Mouse (Mus musculus) midbrain, embryonic 11.5 days (tissue): ENCODE results near the gene Hnrnpd. TPM values are rescaled to one million over a fixed set of nuclear protein-coding genes. Genes with fewer than 3 reads are reported as not detected.

Experiments
- ATAC-seq: fragments of 200-750 bp; cut with Nextera tagmentation; 2 replicates; pipeline ENCODE4 v1.8.0; 2017; ENCODE audit warnings: moderate TSS enrichment, moderate library complexity; ENCODE audit not compliant: low FRiP score
- DNase-seq: peaks from one replicate; pipeline ENCODE4 v3.0.0; 2015; ENCODE audit warnings: low spot score; ENCODE audit errors: missing footprints
- H3K27ac ChIP-seq: fragments of 300-500 bp; sonication (generic); 2 replicates; pipeline ENCODE4 v1.5.1; 2014; ENCODE audit warnings: low read depth, low read length
- H3K27me3 ChIP-seq: fragments of 300-500 bp; sonication (generic); 2 replicates; pipeline ENCODE4 v1.6.1; 2014; ENCODE audit warnings: mild to moderate bottlenecking, low read length, moderate library complexity, mixed read lengths; ENCODE audit not compliant: control insufficient read depth, insufficient read depth
- H3K36me3 ChIP-seq: fragments of 300-500 bp; sonication (generic); 2 replicates; pipeline ENCODE4 v1.6.1; 2014; ENCODE audit warnings: mild to moderate bottlenecking, low read length, moderate library complexity, mixed read lengths; ENCODE audit not compliant: control insufficient read depth, insufficient read depth
- H3K4me1 ChIP-seq: fragments of 300-500 bp; sonication (generic); 2 replicates; pipeline ENCODE4 v1.6.1; 2014; ENCODE audit warnings: low read length; ENCODE audit not compliant: control insufficient read depth, insufficient read depth
- H3K4me2 ChIP-seq: fragments of 300-500 bp; sonication (generic); 2 replicates; pipeline ENCODE4 v1.6.1; 2014; ENCODE audit warnings: mild to moderate bottlenecking, moderate library complexity
- H3K4me3 ChIP-seq: fragments of 300-500 bp; sonication (generic); 2 replicates; pipeline ENCODE4 v1.5.1; 2014; ENCODE audit warnings: low read depth, low read length
- H3K9ac ChIP-seq: fragments of 300-500 bp; sonication (generic); 2 replicates; pipeline ENCODE4 v1.6.1; 2014; ENCODE audit warnings: low read length
- H3K9me3 ChIP-seq: fragments of 300-500 bp; sonication (generic); 2 replicates; pipeline ENCODE4 v1.6.1; 2016; ENCODE audit warnings: low read length; ENCODE audit not compliant: control insufficient read depth
- WGBS: fragments of 180-500 bp; shearing (Covaris S2); extraction: QIAGEN DNeasy Blood & Tissue Kit; methylation state at CpG from one replicate; pipeline ENCODE4 v1.1.7; 2014; 5-methylcytosine and 5-hydroxymethylcytosine counted together
- polyA plus RNA-seq: library from polyadenylated mRNA; unstranded; fragments of >200 nt; fragmentation: Nextera tagmentation; extraction: Ambion mirVana; gene quantifications from 2 replicates; pipeline ENCODE4 v1.2.1, GENCODE M21; 2014

Gene Hnrnpd
- 282 and 289 TPM in 2 replicates for polyA plus RNA-seq

- ATAC-seq (peak; percentile 98), DNase-seq (peak; percentile 100)
- H3K27ac ChIP-seq: peak within 1 kb of the TSS; percentile 96
- H3K9me3 ChIP-seq: no peaks in the 10 kb centered on the region
- H3K27me3 ChIP-seq: no peaks in the 10 kb centered on the region
- H3K4me2 ChIP-seq: peak within 1 kb of the TSS; percentile 88
- peak within 1 kb of the TSS; percentile 97 for H3K4me3 ChIP-seq
- under 1% methylated on average over 74 of the region's 97 CpGs for WGBS
- H3K4me1 ChIP-seq: peaks cover 18% of the 10 kb centered on the region
- peak within 1 kb of the TSS; percentile 98 for H3K9ac ChIP-seq
- H3K36me3 ChIP-seq: no peaks in the 10 kb centered on the region
Observed at GRCm38 (mm10) chr5:99978699-99979442, at the start of gene Hnrnpd, which contains the start of gene 4930524J08Rik. Gene Hnrnpd (minus strand): TSS chr5:99978938. Gene 4930524J08Rik (plus strand): TSS chr5:99979061.

GRCm38 (mm10) chr5:100024868-100025267 lies 46.1 kb upstream of the Hnrnpd start:
- Histone ChIP-seq H3K9me3 (no peaks in the 10 kb centered on the region), H3K27ac (no peak overlapping the region), H3K4me1 (no peaks in the 10 kb centered on the region), H3K4me2 (no peak overlapping the region), H3K9ac (no peak overlapping the region), H3K4me3 (no peak overlapping the region), H3K27me3 (no peaks in the 10 kb centered on the region), H3K36me3 (no peaks in the 10 kb centered on the region)
- 77% methylated on average over 1 of the region's 1 CpGs for WGBS
- DNase-seq: no peak
- ATAC-seq: no peak

GRCm38 (mm10) chr5:100024403-100024802 lies 45.7 kb upstream of the Hnrnpd start:
- no peak overlapping the region for H3K9ac ChIP-seq
- H3K9me3 ChIP-seq: no peaks in the 10 kb centered on the region
- H3K27me3 ChIP-seq: no peaks in the 10 kb centered on the region
- H3K4me2 ChIP-seq: no peak overlapping the region
- ATAC-seq: no peak
- DNase-seq: no peak
- 73% methylated on average over 5 of the region's 5 CpGs for WGBS
- H3K4me1 ChIP-seq: no peaks in the 10 kb centered on the region
- H3K4me3 ChIP-seq: no peak overlapping the region
- H3K27ac ChIP-seq: no peak overlapping the region
- H3K36me3 ChIP-seq: no peaks in the 10 kb centered on the region

DNA sequence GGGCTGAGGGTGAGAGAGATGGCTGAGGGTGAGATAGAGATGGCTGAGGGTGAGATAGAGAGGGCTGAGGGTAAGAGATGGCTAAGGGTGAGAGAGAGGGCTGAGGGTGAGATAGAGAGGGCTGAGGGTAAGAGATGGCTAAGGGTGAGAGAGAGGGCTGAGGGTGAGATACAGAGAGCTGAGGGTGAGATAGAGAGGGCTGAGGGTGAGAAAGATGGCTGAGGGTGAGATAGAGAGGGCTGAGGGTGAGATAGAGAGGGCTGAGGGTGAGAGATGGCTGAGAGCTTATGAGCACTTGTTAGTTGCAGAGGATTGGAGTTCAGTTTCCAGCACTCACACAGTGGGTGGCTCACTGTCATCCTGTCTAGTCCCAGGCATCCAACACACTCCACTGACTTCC lies 41.4 kb upstream of the Hnrnpd start:
- Histone ChIP-seq H3K27me3 (no peaks in the 10 kb centered on the region), H3K4me2 (no peak overlapping the region), H3K4me3 (no peak overlapping the region), H3K36me3 (no peaks in the 10 kb centered on the region), H3K9ac (no peak overlapping the region), H3K27ac (no peak overlapping the region), H3K9me3 (no peaks in the 10 kb centered on the region), H3K4me1 (no peaks in the 10 kb centered on the region)
- DNase-seq (no peak), ATAC-seq (no peak)

GRCm38 (mm10) chr5:100012599-100012998 lies 33.9 kb upstream of the Hnrnpd start:
- Histone ChIP-seq H3K9ac (no peak overlapping the region), H3K27ac (no peak overlapping the region), H3K4me1 (no peaks in the 10 kb centered on the region), H3K4me3 (no peak overlapping the region), H3K36me3 (no peaks in the 10 kb centered on the region), H3K4me2 (no peak overlapping the region), H3K9me3 (no peaks in the 10 kb centered on the region), H3K27me3 (no peaks in the 10 kb centered on the region)
- DNase-seq (no peak), ATAC-seq (no peak)
- WGBS: 92% methylated on average over 9 of the region's 9 CpGs

DNA sequence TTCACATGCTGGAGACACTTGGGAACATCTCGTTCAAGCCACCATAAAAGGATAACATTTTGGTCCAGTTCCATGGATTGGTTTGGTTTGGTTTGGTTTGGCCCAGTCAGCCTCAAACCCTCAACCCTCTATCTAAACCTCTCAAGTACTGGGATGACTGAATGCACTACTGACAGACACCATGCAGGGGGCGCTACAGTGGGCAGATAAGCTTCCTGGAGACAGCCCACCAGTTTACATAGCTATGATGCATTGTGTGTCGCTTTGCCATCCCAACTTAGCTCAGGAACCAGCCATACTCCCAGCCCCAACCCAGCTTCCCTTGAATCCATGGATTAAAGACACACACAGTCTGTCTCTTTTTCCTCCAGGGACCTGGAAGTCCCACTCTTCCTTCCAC lies 29.7 kb upstream of the Hnrnpd start:
- Histone ChIP-seq H3K27me3 (no peaks in the 10 kb centered on the region), H3K36me3 (no peaks in the 10 kb centered on the region), H3K4me2 (no peak overlapping the region), H3K4me3 (no peak overlapping the region), H3K27ac (no peak overlapping the region), H3K9me3 (no peaks in the 10 kb centered on the region), H3K9ac (no peak overlapping the region), H3K4me1 (no peaks in the 10 kb centered on the region)
- DNase-seq (no peak), ATAC-seq (no peak)
- WGBS: 62% methylated on average over 3 of the region's 3 CpGs

DNA sequence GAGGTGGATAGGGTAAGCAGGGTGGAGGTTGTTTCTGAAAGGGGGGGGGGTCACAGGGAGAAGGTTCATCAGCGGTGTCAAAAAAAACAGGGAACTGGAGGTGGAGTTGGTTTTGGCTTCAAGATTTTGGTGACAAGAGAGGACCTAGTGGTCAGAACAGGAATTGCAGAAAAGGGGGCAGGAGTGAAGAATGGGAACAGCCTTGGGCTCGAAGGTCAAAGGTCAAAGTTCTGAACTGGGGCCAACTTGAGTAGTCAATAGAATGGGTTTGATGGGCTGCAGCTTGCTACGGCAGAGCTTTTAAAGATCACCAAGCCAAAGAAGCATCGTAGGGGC lies 28.3 kb upstream of the Hnrnpd start:
- H3K4me1 ChIP-seq: no peaks in the 10 kb centered on the region
- DNase-seq (peak; percentile 88), ATAC-seq (no peak)
- no peak overlapping the region for H3K4me2 ChIP-seq
- no peaks in the 10 kb centered on the region for H3K36me3 ChIP-seq
- no peak overlapping the region for H3K27ac ChIP-seq
- no peaks in the 10 kb centered on the region for H3K27me3 ChIP-seq
- H3K9ac ChIP-seq: no peak overlapping the region
- WGBS: 85% methylated on average over 4 of the region's 4 CpGs
- H3K4me3 ChIP-seq: no peak overlapping the region
- H3K9me3 ChIP-seq: no peaks in the 10 kb centered on the region

DNA sequence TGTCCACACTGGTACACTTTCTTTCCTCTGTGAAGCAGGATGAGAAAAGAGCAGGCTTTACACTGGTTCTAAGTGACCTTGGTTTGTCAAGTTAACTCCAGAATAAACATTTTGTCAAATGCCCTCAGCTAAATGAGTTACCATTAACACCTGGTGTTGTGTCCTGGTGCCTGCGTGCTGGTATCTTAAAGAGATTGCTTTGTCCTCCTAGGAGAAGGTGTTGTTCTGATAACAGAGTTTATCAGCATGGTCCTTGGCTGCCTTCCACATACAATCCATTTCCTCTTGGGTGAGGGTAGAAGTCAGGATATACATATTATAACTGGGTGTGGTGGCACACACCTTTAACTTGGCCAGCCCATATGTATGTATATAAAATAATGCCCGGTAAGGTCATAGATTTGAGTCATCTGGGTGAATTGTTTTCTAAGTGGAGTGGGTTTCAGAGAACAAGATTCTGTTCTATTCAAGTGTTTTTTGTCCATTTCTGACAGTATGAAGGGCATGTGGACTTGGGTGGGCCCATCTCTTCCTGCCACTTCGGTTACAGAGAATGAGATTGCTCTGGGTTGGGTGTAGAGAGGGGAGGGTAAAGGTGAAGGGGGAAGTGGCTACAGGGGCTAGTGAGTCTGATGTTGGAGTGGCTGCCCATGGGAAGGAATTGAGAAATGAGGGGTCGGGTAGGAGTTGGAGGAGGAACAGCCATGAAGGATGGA lies 27.7 kb upstream of the Hnrnpd start:
- Histone ChIP-seq H3K4me1 (no peaks in the 10 kb centered on the region), H3K9ac (no peak overlapping the region), H3K9me3 (no peaks in the 10 kb centered on the region), H3K27ac (no peak overlapping the region), H3K4me3 (no peak overlapping the region), H3K36me3 (no peaks in the 10 kb centered on the region), H3K4me2 (no peak overlapping the region), H3K27me3 (no peaks in the 10 kb centered on the region)
- no peak for DNase-seq
- WGBS: 93% methylated on average over 4 of the region's 4 CpGs
- no peak for ATAC-seq

- ATAC-seq: no peak
- WGBS: 86% methylated on average over 6 of the region's 6 CpGs
Observed at GRCm38 (mm10) chr5:100005896-100006295, 27.2 kb upstream of the Hnrnpd start.

More at GRCm38 (mm10) chr5:100005896-100006295, 27.2 kb upstream of the Hnrnpd start:
- no peak overlapping the region for H3K9ac ChIP-seq
- H3K9me3 ChIP-seq: no peaks in the 10 kb centered on the region
- no peak for DNase-seq
- H3K36me3 ChIP-seq: no peaks in the 10 kb centered on the region
- H3K4me3 ChIP-seq: no peak overlapping the region
- H3K27ac ChIP-seq: no peak overlapping the region
- no peak overlapping the region for H3K4me2 ChIP-seq
- no peaks in the 10 kb centered on the region for H3K4me1 ChIP-seq
- H3K27me3 ChIP-seq: no peaks in the 10 kb centered on the region
